Mouse (Mus musculus) cerebellum, adult 8-10 months (tissue): ENCODE data around the gene Ubac2.

Experiments used
- DNase-seq: peaks from one replicate; pipeline ENCODE4 v3.0.0; 2022

The Ubac2 gene

GRCm38 (mm10) chr14:121927451-121927850 lies 49.0 kb downstream of the Ubac2 start:
- DNase-seq: no peak

GRCm38 (mm10) chr14:121928375-121929137 lies 50.1 kb downstream of the Ubac2 start:
- peak; percentile 34 for DNase-seq

- DNase-seq: no peak
Measured at GRCm38 (mm10) chr14:121929243-121929951, 51.0 kb downstream of the Ubac2 start.

- DNase-seq: no peak
Measured at GRCm38 (mm10) chr14:121930731-121931383, 52.4 kb downstream of the Ubac2 start.

GRCm38 (mm10) chr14:121931594-121931993 lies 53.2 kb downstream of the Ubac2 start:
- no peak for DNase-seq

- no peak for DNase-seq
Measured at GRCm38 (mm10) chr14:121932180-121932579, 53.8 kb downstream of the Ubac2 start.

- DNase-seq: no peak
Measured at GRCm38 (mm10) chr14:121933906-121934596, 55.6 kb downstream of the Ubac2 start.

GRCm38 (mm10) chr14:121934597-121934946 lies 56.2 kb downstream of the Ubac2 start:
- DNase-seq: no peak

- no peak for DNase-seq
Measured at GRCm38 (mm10) chr14:121936356-121936755, 57.9 kb downstream of the Ubac2 start.

GRCm38 (mm10) chr14:121936856-121937255 lies 58.4 kb downstream of the Ubac2 start:
- no peak for DNase-seq

GRCm38 (mm10) chr14:121937601-121938255 lies 59.3 kb downstream of the Ubac2 start:
- no peak for DNase-seq

GRCm38 (mm10) chr14:121938256-121939191 lies 60.1 kb downstream of the Ubac2 start:
- DNase-seq: no peak

GRCm38 (mm10) chr14:121939582-121939981 lies 61.2 kb downstream of the Ubac2 start:
- no peak for DNase-seq

- no peak for DNase-seq
Measured at GRCm38 (mm10) chr14:121946131-121946530, 67.7 kb downstream of the Ubac2 start.

- DNase-seq: no peak
Measured at GRCm38 (mm10) chr14:121946728-121947127, 68.3 kb downstream of the Ubac2 start.

- no peak for DNase-seq
Measured at GRCm38 (mm10) chr14:121947201-121947760, 68.9 kb downstream of the Ubac2 start.

GRCm38 (mm10) chr14:121947966-121948365 lies 69.5 kb downstream of the Ubac2 start:
- no peak for DNase-seq

- DNase-seq: no peak
Measured at GRCm38 (mm10) chr14:121949436-121949835, 71.0 kb downstream of the Ubac2 start.

GRCm38 (mm10) chr14:121949897-121950296 lies 71.5 kb downstream of the Ubac2 start:
- no peak for DNase-seq

GRCm38 (mm10) chr14:121951399-121952045 lies 73.1 kb downstream of the Ubac2 start:
- no peak for DNase-seq

- no peak for DNase-seq
Measured at GRCm38 (mm10) chr14:121952046-121952400, 73.6 kb downstream of the Ubac2 start.
